Mouse (Mus musculus) lung, adult 2 months (tissue): Measurements from ENCODE around the gene Zfp609.

Experiments
- CTCF ChIP-seq: fragments of 200-500 bp; IDR thresholded peaks from 2 replicates; pipeline ENCODE4 v1.5.1; 2011; ENCODE audit warnings: mild to moderate bottlenecking, low read length, control low read depth; ENCODE audit not compliant: insufficient read depth
- POLR2A ChIP-seq: fragments of 200-500 bp; IDR thresholded peaks from 2 replicates; pipeline ENCODE4 v1.6.1; 2011; ENCODE audit warnings: low read depth, mild to moderate bottlenecking, control low read depth, low read length, borderline replicate concordance; ENCODE audit errors: extremely low read depth

GRCm38 (mm10) chr9:65741066-65741852 is 86.1 kb downstream of the Zfp609 start:
- TF ChIP-seq CTCF (no peak), POLR2A (no peak)
